Mouse (Mus musculus) retina, postnatal 7 days (tissue): ENCODE results near the gene Cbx7.
A peak's percentile ranks its signal among the peaks of the same experiment; 100 is the strongest.
"Not testable (repeated sequence)": the region's sequence is repeated elsewhere in the genome, so short reads cannot be mapped to it uniquely, and the experiment has no call there.

ENCODE experiments used
- DNase-seq: peaks from one replicate; pipeline ENCODE4 v3.0.0-alpha.2; 2012; ENCODE audit warnings: low read depth, low spot score

The Cbx7 gene

DNA sequence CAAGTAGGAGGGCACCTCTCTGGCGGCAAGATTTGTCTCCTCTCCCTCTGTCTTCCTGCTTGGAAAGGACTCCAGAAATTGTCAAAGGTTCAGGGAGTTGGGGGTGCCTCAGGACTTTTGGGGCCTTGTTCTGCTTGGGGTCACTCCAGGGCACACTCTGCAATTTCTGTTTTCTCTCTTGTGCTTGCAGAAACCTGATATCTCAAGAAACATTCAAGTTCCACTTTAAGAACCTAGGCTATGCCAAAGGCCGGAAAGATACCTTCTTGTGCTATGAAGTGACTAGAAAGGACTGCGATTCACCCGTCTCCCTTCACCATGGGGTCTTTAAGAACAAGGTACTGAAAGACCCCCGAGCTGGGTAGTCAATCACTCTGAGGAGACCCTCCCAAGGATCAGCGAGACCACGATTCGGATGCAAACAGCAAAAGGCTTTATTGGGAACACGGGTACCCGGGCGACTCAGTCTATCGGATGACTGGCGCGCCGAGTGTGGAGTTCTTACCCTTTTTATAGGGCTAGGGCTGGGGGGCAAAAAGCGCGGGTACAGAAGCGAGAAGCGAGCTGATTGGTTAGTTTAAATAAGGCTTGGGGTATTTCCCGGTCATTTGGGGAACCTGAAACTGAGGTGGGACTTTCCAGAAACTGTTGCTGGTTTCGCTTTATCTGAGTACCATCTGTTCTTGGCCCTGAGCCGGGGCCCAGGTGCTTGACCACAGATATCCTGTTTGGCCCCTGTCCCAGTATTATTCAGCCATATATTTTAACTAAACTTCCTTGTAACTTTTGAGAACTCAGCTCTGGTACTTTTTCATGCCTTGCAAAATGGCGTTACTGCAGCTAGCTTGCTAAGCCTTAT is 75.5 kb downstream of the Cbx7 start:
- not testable (repeated sequence) for DNase-seq

DNA sequence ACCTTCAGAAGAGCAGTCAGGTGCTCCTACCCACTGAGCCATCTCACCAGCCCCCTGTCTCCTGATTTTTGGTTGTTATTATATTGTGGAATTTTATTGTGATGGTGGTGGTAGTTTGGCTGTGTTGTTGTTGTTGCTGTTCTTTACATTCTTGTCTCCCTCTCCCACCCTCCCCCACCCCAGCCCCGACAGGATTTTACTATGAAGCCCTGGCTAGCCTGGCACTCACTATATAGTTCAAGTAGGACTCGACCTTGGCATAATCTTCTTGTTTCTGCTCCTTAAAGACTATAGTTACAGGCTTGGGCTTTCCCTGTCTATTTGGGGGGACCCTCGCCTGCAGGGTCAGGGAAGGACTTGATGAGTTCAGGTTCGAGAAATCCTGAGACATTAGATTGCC is 76.6 kb downstream of the Cbx7 start:
- no peak for DNase-seq

DNA sequence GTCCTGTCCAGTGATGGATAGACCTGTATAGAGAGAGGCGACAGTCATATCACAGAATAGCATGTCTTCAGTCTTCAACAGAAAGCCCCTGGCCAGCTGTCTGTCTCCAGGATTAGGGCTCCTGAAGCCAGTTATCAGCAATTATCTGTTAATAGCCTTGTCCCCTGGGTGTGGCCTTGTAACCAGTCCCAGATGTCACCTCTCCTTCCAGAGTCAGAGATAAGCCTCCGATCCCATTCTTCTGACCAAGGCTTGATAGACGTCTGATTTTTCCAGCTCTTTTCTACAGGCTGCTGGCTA is 77.1 kb downstream of the Cbx7 start:
- no peak for DNase-seq

DNA sequence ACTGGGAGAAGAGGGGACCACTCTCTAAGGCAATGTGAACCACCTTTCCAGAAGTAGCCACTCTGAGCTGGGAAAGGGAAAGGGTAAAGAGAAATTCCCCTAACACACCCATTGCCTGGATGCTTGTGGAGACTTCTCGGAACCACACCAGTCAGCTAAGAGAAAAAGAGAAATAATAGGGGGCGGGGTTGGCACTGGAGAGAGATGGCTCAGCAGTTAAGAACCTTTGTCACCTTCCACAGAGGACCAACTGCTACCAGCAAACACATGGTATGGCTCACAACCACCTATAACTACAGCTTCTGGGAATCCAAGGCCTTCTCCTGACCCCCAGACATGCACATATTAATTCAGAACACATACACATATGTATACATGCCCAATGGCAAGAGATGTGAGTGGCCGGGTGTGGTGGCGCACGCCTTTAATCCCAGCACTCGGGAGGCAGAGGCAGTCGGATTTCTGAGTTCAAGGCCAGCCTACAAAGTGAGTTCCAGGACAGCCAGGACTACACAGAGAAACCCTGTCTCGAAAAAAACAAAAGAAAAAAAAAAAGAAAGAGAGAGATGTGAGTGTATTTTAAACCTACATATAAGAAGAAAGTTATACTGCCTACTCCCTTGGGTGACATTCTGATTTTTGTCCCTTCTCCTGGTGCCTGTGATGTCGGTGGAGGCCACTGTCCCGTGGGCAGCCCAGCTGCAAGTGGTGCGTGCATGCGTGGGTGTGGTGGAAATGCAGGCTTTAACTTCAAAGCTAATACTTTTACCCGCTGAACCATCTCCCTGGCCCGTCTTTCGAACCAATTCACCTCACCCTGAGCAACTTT is 77.7 kb downstream of the Cbx7 start:
- DNase-seq, result no peak

DNA sequence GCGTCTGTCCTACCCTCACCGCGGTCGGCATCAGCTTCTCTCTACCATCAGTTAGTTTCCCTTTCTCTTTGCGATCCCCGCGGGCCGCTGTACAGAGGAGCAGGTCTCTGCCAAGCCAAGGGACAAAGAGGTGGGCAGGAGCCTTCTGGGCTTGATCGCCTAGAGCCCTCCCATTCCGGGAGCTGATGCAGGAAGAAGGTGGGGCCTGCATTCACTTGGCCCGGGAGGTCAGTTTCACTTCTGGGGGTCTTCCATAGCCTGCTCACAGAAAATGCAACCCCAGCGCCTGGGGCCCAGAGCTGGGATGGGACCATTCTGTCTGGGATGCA is 78.7 kb downstream of the Cbx7 start:
- DNase-seq, result no peak

DNA sequence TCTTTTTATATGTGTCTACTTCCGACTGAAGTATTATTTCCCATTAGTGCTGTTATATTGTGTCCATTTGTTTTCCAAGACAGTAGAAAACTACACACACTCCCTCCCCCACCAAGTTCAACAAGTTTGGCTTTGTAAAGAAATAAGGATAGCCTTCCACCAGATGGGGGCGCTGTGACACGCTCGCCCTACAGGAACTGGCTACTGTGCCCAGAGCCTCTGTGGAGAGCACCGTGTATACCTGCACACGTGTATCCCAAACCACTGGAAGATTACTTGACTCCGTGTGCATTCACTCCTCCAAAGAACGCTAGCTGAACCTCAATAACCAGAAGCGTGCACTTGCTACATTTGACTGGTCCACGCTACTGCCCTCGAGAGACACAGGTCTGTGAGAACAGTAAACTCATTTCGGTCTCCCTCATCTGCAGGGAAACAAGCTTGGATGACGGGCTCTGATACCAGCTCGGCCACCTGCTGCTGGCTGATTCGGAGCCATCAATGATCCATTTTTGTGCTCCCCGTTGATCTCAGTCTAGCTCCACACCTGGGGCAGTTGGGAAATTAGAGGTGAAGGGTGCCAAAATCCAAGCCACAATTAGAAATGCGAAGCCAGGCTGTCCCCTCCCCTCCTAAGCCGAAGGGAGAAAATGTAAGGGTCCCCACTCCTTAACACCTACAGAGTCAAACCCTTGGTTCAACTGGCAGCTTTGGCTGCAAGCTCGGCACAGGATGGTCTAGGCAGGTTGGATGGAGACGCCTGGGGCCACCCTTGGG is 79.3 kb downstream of the Cbx7 start, which contains the start of gene Apobec3:
Apobec3 (plus strand) TSS at position 224 of the 777 bp plus-strand sequence.
- no peak for DNase-seq

DNA sequence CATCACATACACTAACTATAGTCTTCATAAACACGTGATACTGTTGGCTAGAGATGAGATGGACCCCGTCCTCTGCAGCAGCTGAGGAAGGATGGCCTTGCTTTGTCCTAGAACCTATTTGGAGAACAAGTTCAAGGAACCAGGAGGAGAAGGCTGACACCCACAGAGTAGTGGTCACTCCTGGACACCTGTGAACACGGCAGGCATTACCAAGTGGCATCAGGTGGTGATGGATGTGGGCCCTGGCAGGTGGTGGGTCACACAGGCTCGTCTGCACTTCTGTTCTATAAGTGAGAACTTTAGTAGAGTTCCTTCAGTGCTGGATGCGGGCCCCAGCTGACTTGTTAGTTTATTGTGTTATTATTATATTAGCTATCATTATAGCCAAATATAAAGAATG is 86.1 kb downstream of the Cbx7 start:
- DNase-seq, result no peak

DNA sequence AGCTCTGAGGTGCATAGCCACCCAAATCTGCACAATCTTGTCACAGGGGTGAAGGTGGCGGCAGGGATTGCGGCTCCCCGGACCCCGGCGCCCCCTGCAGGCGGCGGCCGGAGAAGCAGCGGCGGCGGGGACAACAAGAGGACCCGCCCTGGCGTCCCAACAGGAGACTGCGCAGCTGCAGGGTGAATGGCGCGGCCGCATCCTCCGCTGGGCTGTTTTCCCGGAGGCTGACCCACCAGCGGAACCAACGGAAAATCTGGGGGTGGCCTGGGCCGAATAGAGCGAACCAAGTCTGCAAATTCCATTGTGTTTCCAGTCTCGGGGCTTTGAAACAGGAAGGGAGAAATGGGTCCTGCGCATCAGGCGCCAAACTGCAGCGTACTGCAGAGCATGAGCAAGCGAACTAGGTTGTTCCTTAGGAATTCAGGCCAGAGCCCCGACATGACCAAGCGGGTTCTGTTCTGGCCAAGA is 87.5 kb downstream of the Cbx7 start:
- peak; percentile 82 for DNase-seq

DNA sequence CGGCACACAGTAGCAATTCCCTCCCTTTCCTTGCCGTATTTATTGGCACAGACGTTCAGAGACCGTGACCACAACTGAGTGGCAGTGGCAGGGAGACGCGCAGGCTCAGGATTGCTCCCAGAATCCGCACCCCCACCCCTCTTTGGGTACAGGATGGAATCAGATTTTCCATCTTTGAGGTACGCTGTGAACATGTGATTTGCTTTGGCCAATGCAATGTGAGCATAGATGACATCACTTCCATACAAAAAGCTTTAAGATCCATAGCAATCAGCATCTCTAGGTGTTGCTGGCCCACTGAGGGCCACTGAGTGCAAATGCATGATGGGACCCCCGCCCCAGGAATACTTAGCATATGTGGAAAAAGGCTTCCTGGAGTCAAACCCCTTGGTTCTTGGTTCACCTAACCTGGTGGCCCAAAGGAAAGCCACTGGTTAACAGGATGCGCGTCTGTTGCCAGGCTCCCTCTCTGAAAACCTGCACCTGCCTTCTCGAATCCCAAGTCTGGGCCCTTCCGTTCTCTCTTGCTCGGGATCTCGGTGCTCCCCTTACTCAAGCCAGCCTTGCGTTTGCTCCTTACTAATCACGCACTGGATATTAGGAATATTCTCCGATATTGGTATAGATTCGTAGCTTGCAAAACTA is 88.2 kb downstream of the Cbx7 start:
- DNase-seq, result no peak

DNA sequence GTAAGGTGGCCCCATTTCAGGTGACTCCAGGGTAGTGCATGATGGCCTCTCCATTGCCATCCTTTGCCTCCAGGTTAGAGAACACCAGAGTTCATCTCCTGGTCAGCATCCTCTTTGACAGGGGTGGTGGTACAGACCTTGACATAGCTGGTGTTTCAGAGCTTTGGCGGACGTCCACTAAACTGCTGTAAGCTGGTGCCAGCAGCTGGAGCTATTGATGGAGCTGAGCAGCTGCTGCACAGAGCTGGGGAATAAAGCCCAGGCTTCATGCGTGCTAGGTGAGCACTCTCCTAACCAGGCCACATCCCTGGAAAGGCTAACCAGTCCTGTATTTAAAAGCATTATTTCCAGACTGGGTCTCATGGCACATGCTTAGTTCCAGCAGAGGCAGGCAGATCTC is 90.4 kb downstream of the Cbx7 start:
- no peak for DNase-seq

DNA sequence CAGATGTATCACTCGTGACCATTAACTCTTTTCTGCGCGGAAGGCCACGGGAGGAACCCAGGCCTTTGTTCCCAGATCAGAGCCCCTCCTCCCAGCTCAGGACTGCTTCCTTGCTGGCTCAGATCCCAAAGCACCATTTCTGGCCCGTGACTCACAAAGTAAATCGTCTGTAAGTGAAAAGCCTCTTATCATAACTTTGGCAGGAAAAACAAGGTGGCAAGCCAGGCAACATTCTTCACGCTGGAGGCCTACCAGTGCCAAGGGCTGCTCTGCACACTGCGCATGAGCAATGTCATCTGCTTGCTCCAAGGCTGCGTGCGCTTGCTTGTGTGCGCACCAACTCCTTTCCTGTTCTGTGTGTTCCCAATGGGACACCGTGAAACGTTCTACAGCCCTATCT is 91.6 kb downstream of the Cbx7 start:
- DNase-seq, result no peak

DNA sequence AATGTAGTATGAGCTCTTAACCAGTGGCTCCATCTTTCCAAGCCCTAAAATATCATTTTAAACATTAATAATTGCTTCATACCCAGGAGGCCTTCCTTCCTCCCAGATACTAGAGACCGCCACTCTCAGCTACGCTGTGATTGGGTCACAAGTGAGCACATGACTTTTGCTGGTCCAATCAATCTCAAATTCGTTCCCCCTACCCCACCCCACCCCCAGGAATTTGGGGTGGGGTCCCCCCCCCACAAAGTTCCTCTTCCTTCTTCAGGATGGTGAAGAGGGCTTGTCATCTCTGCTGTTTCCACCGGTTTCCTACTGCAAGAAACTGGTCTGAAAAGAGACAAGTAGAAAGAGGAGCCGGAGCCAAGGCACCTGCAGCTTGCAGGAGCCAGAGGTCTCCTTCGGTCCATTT is 92.2 kb downstream of the Cbx7 start:
- DNase-seq, result no peak

DNA sequence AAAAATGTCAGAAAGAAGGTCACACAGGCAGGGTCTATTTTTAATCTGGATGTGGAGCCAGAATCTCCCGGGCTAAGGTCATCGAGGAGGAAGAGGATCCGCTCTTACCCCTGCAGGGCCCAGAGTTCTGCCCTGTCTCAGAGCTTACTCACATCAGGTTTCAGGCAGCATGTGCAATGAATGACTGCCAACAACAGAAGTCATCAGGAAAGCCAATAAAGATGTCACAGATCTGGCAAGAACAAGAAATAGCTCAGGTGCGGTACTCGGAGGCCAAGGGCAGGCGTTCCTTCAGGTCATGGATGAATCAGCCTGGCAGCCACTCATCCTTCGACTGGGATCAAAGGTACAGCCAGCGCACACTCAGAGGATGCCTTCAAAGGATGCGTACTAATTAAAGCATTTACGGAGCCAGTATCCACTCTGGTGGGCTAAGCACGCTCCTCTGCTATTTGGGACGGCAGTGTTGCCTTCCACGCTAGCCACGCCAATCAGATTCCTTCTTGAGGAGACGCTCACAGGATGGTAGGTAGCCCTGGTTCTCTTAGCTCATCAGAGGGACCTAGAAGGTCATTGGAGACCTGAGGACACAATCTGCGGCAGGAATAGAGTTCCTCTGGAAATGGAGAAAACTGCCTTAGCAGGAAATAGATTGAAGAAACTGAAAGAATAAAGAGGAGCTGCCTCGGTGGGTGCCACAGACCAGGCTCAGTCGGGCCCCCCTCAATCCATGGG is 95.5 kb downstream of the Cbx7 start:
- DNase-seq, result no peak

DNA sequence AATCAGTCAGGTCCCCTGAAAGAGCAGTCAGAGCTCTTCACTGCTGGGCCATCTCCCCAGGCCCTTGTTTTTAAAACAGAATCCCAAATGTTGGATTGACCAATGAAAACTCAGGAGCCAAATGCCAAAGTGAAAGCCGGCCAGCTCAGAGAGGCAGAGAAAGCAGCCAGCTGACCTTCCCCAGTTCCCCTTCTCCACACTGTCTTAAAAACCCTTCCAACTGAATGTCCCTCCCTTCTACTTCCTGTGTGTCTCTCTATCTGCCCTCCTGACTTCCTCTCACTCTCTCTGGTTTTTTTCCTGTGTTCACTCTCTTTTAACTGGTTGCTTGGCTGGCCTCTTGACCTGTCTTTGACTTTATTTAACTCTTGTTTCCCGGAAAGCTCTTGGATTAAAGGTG is 96.9 kb downstream of the Cbx7 start:
- no peak for DNase-seq

DNA sequence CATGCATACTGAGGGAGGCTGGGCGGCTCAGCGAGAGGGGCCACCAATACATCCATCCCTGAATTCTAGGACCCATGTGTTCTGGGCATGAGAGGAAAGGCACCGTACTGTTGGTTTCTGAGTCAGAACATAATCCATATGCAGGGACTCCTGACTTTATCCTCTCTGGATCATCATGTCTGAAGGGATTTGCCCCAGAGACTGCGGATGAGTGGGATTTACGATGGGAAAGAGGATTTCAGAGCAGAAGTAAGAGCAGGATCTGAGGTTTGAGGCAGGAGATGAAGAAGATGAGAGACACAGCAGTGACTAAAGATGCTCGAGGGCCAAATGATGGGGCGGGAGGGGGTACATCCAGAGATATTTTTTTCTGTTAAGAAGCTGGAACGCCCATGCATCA is 97.4 kb downstream of the Cbx7 start:
- DNase-seq, result peak; percentile 54

DNA sequence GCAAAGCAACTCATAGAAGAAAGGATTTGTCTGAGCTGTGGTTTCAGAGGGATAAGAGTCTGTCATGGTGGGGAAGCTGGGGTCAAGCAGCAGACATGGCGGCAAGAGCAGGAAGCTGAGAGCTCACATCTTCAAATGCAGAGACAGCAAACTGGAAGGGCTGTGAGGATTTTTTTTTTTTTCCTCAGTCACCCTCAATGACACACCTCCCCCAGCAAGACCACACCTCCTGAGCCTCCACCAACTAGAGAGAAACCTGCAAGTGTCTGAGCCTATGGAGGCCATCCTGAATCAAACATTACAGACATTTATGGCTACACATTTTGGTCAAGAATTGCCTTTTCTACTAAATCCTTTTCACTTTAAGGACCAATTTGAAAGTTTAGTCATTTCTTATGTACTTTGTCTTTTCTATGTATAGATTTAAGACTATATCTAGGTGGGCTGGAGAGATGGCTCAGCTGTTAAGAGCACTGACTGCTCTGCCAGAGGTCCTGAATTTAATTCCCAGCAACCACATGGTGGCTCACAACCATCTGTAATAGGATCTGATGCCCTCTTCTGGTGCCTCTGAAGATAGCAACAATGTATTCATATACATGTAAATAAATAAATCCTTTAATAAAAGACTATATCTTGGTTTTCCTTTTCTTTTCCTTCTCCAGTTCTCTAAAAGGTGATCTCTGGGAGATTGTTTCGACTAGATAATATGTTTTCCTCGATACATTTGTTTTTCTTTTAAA is 103.5 kb downstream of the Cbx7 start:
- DNase-seq, result no peak
